ENCODE assay signal across 23 mouse cellular contexts in the genomic region with DNA sequence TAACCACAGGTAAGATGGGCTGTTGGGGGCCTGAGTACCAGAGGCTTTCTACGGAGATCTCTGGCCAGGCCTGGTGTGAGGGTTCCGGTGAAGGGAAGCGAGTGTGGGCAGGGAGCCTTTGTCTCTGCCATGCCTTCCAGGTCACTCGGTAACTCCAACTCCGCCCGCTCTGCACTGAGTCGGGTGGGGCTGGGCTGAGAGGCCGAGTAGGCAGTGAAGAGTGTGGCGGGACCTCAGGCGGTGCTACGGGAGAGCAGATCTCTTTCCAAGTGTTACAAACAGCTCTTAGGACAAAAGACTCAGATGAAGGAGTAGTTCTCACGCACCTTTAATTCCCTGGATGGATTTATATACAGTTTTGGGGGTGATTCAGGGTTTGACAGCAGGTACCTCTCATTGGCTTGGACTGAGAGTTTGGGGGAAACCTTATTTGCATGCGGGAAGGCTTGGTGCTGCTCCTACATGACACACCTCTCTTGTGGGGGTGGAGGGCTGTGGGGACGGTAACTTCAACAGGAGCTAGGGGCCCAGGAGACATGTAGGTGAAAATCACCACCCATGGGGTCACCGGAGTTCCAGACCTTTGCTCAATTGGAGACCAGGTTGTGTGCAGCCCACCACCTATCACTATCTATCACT. TPM values are rescaled to one million over a fixed set of nuclear protein-coding genes. Genes with fewer than 3 reads are reported as not detected.
DNase-seq lines count a peak whose midpoint lies in the region; ATAC-seq and TF ChIP-seq lines count a peak whose summit lies in the region.
"Had no signal": no experiment of that assay in that cellular context is flagged by ENCODE, and none has a peak within 500 bp of the region (broad histone marks: within the 10 kb centered on the region; RNA-seq: fewer than 3 reads in every experiment).

No protein-coding gene starts in this region.

- no peak overlapping the region for H3K27ac ChIP-seq in heart, embryonic 11.5 days (ENCODE audit: low read depth, low read length)
- H3K27ac ChIP-seq in liver, embryonic 14.5 days, result no peak overlapping the region
- H3K27ac ChIP-seq: embryonic facial prominence, embryonic 10.5 days; hindbrain, embryonic 13.5 days; liver, embryonic 15.5 days; neural tube, embryonic 15.5 days had no signal

- ATAC-seq in heart, embryonic 11.5 days (replicated peaks; ENCODE audit: insufficient number of reproducible peaks, low FRiP score, low TSS enrichment), result 0 out of 2 replicates have a peak, but pooled peaks have one; percentile 67
- 0 out of 2 replicates have a peak, but pooled peaks have one; percentile 29 for ATAC-seq in liver, embryonic 14.5 days (ENCODE audit: insufficient read depth)
- ATAC-seq: forebrain, embryonic 15.5 days; inflammation-experienced regulatory T-cells, adult 6 months; midbrain, embryonic 16.5 days had no signal

- no peak for DNase-seq in heart, adult 8-10 months (ENCODE audit: low spot score)
- DNase-seq in spleen, postnatal 36 days (ENCODE audit: low spot score in 2 of 2), result peak; percentile 61 to 70
- no peak for DNase-seq in spleen, postnatal 10 days (ENCODE audit: low spot score in 2 of 2)
- DNase-seq in liver, embryonic 14.5 days (ENCODE audit: low read depth in 3 of 3, low spot score in 3 of 3), result no peak
- DNase-seq in ovary, postnatal 14 days (ENCODE audit: low spot score), result no peak
- DNase-seq in right cerebral cortex, postnatal 25 days, result no peak
- DNase-seq: adrenal gland, adult 8-10 months; B cell, adult 2 months; cerebellum, adult 9-10 months; heart, adult 18-20 months; kidney, adult 9 months; kidney, postnatal 25 days; left cerebral cortex, postnatal 4 days; lung, postnatal 10 days; right cerebral cortex, postnatal 14 days had no signal

- 0 out of 2 replicates have a peak, but pooled peaks cover 2% of the 10 kb centered on the region for H3K4me1 ChIP-seq in heart, embryonic 11.5 days (ENCODE audit: control insufficient read depth, insufficient read depth, low read length)
- peaks cover 15 to 45% of the 10 kb centered on the region in 2 experiments for H3K4me1 ChIP-seq in liver, embryonic 14.5 days (replicated peaks; ENCODE audit: control insufficient read depth in 2 of 2, insufficient read depth in 2 of 2, low read length in 1 of 2)

- H3K27me3 ChIP-seq in heart, embryonic 11.5 days (ENCODE audit: control insufficient read depth, insufficient read depth, low read length), result no peaks in the 10 kb centered on the region
- H3K27me3 ChIP-seq in liver, embryonic 14.5 days (ENCODE audit: control insufficient read depth, insufficient read depth, low read length), result no peaks in the 10 kb centered on the region
- H3K27me3 ChIP-seq: forebrain, embryonic 15.5 days; hindbrain, embryonic 13.5 days; liver, embryonic 15.5 days; neural tube, embryonic 15.5 days had no signal

- H3K9ac ChIP-seq in heart, embryonic 11.5 days (ENCODE audit: low read depth, low read length), result no peak overlapping the region
- H3K9ac ChIP-seq in liver, embryonic 14.5 days (replicated peaks), result no peak overlapping the region
- H3K9ac ChIP-seq: forebrain, embryonic 15.5 days; hindbrain, embryonic 13.5 days; liver, embryonic 15.5 days; neural tube, embryonic 15.5 days had no signal

- TF ChIP-seq CTCF in liver, embryonic 14.5 days (IDR thresholded peaks at IDR 0.05; ENCODE audit: low read depth), result no peak

- 63% methylated on average over 15 of the region's 15 CpGs for WGBS in heart, embryonic 11.5 days (ENCODE audit: insufficient replicate concordance)
- 35% methylated on average over 15 of the region's 15 CpGs for WGBS in liver, embryonic 14.5 days (ENCODE audit: insufficient replicate concordance)

- no peaks in the 10 kb centered on the region for H3K9me3 ChIP-seq in heart, embryonic 11.5 days (replicated peaks; ENCODE audit: control insufficient read depth, low read length)
- H3K9me3 ChIP-seq in liver, embryonic 14.5 days (ENCODE audit: control insufficient read depth, low read length), result no peaks in the 10 kb centered on the region
- H3K9me3 ChIP-seq: embryonic facial prominence, embryonic 10.5 days; forebrain, embryonic 15.5 days; hindbrain, embryonic 13.5 days; liver, embryonic 15.5 days; neural tube, embryonic 15.5 days had no signal

- no peak for TF ChIP-seq EP300 in liver, embryonic 14.5 days (IDR thresholded peaks at IDR 0.05; ENCODE audit: low read depth)

- H3K4me3 ChIP-seq in heart, embryonic 11.5 days (ENCODE audit: low read depth, low read length), result no peak overlapping the region
- H3K4me3 ChIP-seq in liver, embryonic 14.5 days (ENCODE audit: insufficient read depth in 1 of 2, low read depth in 2 of 2, low read length in 2 of 2), result no peak overlapping the region
- H3K4me3 ChIP-seq: embryonic facial prominence, embryonic 10.5 days; forebrain, embryonic 15.5 days; hindbrain, embryonic 13.5 days; liver, embryonic 15.5 days; neural tube, embryonic 15.5 days had no signal

- H3K4me2 ChIP-seq in heart, embryonic 11.5 days, result no peak overlapping the region
- H3K4me2 ChIP-seq in liver, embryonic 14.5 days (ENCODE audit: low read depth), result no peak overlapping the region
- H3K4me2 ChIP-seq: forebrain, embryonic 15.5 days; hindbrain, embryonic 13.5 days; liver, embryonic 15.5 days; neural tube, embryonic 15.5 days had no signal

- no peaks in the 10 kb centered on the region for H3K36me3 ChIP-seq in heart, embryonic 11.5 days (ENCODE audit: control insufficient read depth, insufficient read depth, low read length)
- no peaks in the 10 kb centered on the region for H3K36me3 ChIP-seq in liver, embryonic 14.5 days (replicated peaks; ENCODE audit: control insufficient read depth, insufficient read depth, low read depth)
- H3K36me3 ChIP-seq: embryonic facial prominence, embryonic 10.5 days; forebrain, embryonic 15.5 days; hindbrain, embryonic 13.5 days; liver, embryonic 15.5 days; neural tube, embryonic 15.5 days had no signal

RNA-seq across cellular contexts. Expression of a gene that starts 54.7 kb away (rescaled TPM):
- polyA plus RNA-seq in heart, embryonic 11.5 days (2014; fragmentation: Nextera tagmentation; extraction: Ambion mirVana), result 42.6 and 44.1 TPM in 2 replicates
- total RNA-seq in heart, adult 8-10 months (2022), result 10 to 100 TPM in 1 of 4 experiments, 1 to 10 TPM in 3; 6.4 to 11.8 (median 8.7) TPM
- polyA plus RNA-seq in liver, embryonic 14.5 days (2012; rRNA removed), result 1.8 and 3.2 TPM in 2 replicates
- 12.8 and 13.5 TPM in 2 replicates for polyA plus RNA-seq in liver, embryonic 14.5 days (2014; fragmentation: Nextera tagmentation; extraction: Ambion mirVana)

Comparison
In these comparisons a context has a peak if more than half of its experiments do, and no peak if none do; other contexts are left out.
1. DNase-seq: peak in spleen, postnatal 36 days (2 of 2); none in heart, adult 8-10 months (single experiment), spleen, postnatal 10 days (0 of 2), liver, embryonic 14.5 days (0 of 3), ovary, postnatal 14 days (single experiment) and right cerebral cortex, postnatal 25 days (single experiment).